Mouse (Mus musculus): Measurements from ENCODE around the gene Bmp2k. TPM values are rescaled to one million over a fixed set of nuclear protein-coding genes. Genes with fewer than 3 reads are reported as not detected.

Bmp2k gene
- polyA plus RNA-seq, 1 experiment from 2014 or later = 15.0 TPM

- WGBS = 91% methylated on average over 11 of the region's 11 CpGs
- no peak overlapping the region for H3K27ac ChIP-seq
- no peak for ATAC-seq (ENCODE audit: insufficient read depth, low FRiP score, low read depth)
These were observed 78.1 kb downstream of the Bmp2k start for GRCm38 (mm10) chr5:97075476-97076151.

GRCm38 (mm10) chr5:97076167-97076566 is 78.7 kb downstream of the Bmp2k start:
- H3K27me3 ChIP-seq (replicated peaks) = no peaks in the 10 kb centered on the region
- WGBS = 81% methylated on average over 5 of the region's 5 CpGs
- ATAC-seq (ENCODE audit: insufficient read depth, low FRiP score, low read depth) = no peak
- no peaks in the 10 kb centered on the region for H3K36me3 ChIP-seq
- H3K9me3 ChIP-seq = no peaks in the 10 kb centered on the region
- no peak overlapping the region for H3K9ac ChIP-seq
- H3K4me2 ChIP-seq = no peak overlapping the region
- H3K4me3 ChIP-seq (replicated peaks) = no peak overlapping the region
- H3K27ac ChIP-seq = no peak overlapping the region
- H3K4me1 ChIP-seq = no peaks in the 10 kb centered on the region

More at GRCm38 (mm10) chr5:97075476-97076151, 78.1 kb downstream of the Bmp2k start:
- Histone ChIP-seq H3K4me1 (no peaks in the 10 kb centered on the region), H3K4me3 (replicated peaks) (no peak overlapping the region), H3K36me3 (0 out of 2 replicates have a peak, but pooled peaks cover 3% of the 10 kb centered on the region), H3K4me2 (no peak overlapping the region), H3K27me3 (replicated peaks) (no peaks in the 10 kb centered on the region), H3K9ac (no peak overlapping the region), H3K9me3 (no peaks in the 10 kb centered on the region)

GRCm38 (mm10) chr5:97077676-97078075 is 80.2 kb downstream of the Bmp2k start:
- Histone ChIP-seq H3K27ac (no peak overlapping the region), H3K9ac (no peak overlapping the region), H3K4me1 (no peaks in the 10 kb centered on the region), H3K27me3 (replicated peaks) (no peaks in the 10 kb centered on the region), H3K9me3 (no peaks in the 10 kb centered on the region), H3K4me3 (replicated peaks) (no peak overlapping the region), H3K4me2 (no peak overlapping the region), H3K36me3 (no peaks in the 10 kb centered on the region)
- WGBS = 58% methylated on average over 7 of the region's 7 CpGs
- ATAC-seq (ENCODE audit: insufficient read depth, low FRiP score, low read depth) = no peak

- WGBS = 72% methylated on average over 5 of the region's 5 CpGs
- H3K4me3 ChIP-seq (replicated peaks) = no peak overlapping the region
- H3K9ac ChIP-seq = no peak overlapping the region
- no peaks in the 10 kb centered on the region for H3K27me3 ChIP-seq (replicated peaks)
- H3K27ac ChIP-seq = no peak overlapping the region
- H3K4me1 ChIP-seq = no peaks in the 10 kb centered on the region
- ATAC-seq (ENCODE audit: insufficient read depth, low FRiP score, low read depth) = no peak
- H3K9me3 ChIP-seq = no peaks in the 10 kb centered on the region
- H3K4me2 ChIP-seq = no peak overlapping the region
- no peaks in the 10 kb centered on the region for H3K36me3 ChIP-seq
These were observed 81.2 kb downstream of the Bmp2k start for GRCm38 (mm10) chr5:97078641-97079040.

- H3K4me1 ChIP-seq = no peaks in the 10 kb centered on the region
- no peak overlapping the region for H3K9ac ChIP-seq
- 63% methylated on average over 3 of the region's 3 CpGs for WGBS
- no peak overlapping the region for H3K4me3 ChIP-seq (replicated peaks)
- H3K4me2 ChIP-seq = no peak overlapping the region
- H3K9me3 ChIP-seq = no peaks in the 10 kb centered on the region
- H3K36me3 ChIP-seq = no peaks in the 10 kb centered on the region
- no peak overlapping the region for H3K27ac ChIP-seq
- no peaks in the 10 kb centered on the region for H3K27me3 ChIP-seq (replicated peaks)
- no peak for ATAC-seq (ENCODE audit: insufficient read depth, low FRiP score, low read depth)
These were observed 84.0 kb downstream of the Bmp2k start for GRCm38 (mm10) chr5:97081481-97081880.

- Histone ChIP-seq H3K36me3 (peaks cover 12% of the 10 kb centered on the region; the same call in 1 of the 2 replicates), H3K4me3 (replicated peaks) (no peak overlapping the region), H3K27ac (no peak overlapping the region), H3K4me1 (no peaks in the 10 kb centered on the region), H3K9ac (no peak overlapping the region), H3K4me2 (no peak overlapping the region), H3K27me3 (replicated peaks) (no peaks in the 10 kb centered on the region), H3K9me3 (no peaks in the 10 kb centered on the region)
- WGBS = 77% methylated on average over 6 of the region's 6 CpGs
- no peak for ATAC-seq (ENCODE audit: insufficient read depth, low FRiP score, low read depth)
These were observed 86.2 kb downstream of the Bmp2k start for GRCm38 (mm10) chr5:97083701-97084100.

- no peak overlapping the region for H3K9ac ChIP-seq
- H3K4me1 ChIP-seq = no peaks in the 10 kb centered on the region
- WGBS = 91% methylated on average over 4 of the region's 4 CpGs
- H3K9me3 ChIP-seq = no peaks in the 10 kb centered on the region
- H3K27me3 ChIP-seq (replicated peaks) = no peaks in the 10 kb centered on the region
- no peak overlapping the region for H3K4me3 ChIP-seq (replicated peaks)
- no peak overlapping the region for H3K27ac ChIP-seq
- no peak for ATAC-seq (ENCODE audit: insufficient read depth, low FRiP score, low read depth)
- peaks cover 12% of the 10 kb centered on the region; the same call in 1 of the 2 replicates for H3K36me3 ChIP-seq
- H3K4me2 ChIP-seq = no peak overlapping the region
These were observed 87.1 kb downstream of the Bmp2k start for GRCm38 (mm10) chr5:97084541-97084940.

DNA sequence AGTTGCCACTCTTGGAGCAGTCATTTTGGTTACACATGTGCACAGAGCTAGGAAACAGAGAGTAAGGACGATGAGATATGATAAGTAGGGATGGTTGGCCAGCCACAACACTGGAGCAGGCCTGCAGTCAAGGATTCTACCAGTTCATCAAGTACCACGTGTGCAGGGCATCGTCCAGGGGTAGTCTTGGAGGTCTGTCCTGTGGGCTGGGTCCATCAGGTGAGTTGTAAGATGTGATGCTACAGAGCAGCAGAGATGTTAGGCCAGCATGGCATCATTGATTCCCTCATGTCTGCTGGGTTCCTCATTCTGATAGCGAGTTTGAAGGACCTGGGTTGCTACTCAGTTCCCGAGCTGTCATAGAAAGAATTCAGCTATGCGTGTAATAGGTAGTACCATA is 87.6 kb downstream of the Bmp2k start:
- no peaks in the 10 kb centered on the region for H3K9me3 ChIP-seq
- no peak overlapping the region for H3K9ac ChIP-seq
- WGBS = 93% methylated on average over 6 of the region's 6 CpGs
- no peaks in the 10 kb centered on the region for H3K4me1 ChIP-seq
- H3K4me3 ChIP-seq (replicated peaks) = no peak overlapping the region
- no peaks in the 10 kb centered on the region for H3K27me3 ChIP-seq (replicated peaks)
- H3K27ac ChIP-seq = no peak overlapping the region
- ATAC-seq (ENCODE audit: insufficient read depth, low FRiP score, low read depth) = no peak
- no peak overlapping the region for H3K4me2 ChIP-seq
- H3K36me3 ChIP-seq = peaks cover 12% of the 10 kb centered on the region; the same call in 1 of the 2 replicates

DNA sequence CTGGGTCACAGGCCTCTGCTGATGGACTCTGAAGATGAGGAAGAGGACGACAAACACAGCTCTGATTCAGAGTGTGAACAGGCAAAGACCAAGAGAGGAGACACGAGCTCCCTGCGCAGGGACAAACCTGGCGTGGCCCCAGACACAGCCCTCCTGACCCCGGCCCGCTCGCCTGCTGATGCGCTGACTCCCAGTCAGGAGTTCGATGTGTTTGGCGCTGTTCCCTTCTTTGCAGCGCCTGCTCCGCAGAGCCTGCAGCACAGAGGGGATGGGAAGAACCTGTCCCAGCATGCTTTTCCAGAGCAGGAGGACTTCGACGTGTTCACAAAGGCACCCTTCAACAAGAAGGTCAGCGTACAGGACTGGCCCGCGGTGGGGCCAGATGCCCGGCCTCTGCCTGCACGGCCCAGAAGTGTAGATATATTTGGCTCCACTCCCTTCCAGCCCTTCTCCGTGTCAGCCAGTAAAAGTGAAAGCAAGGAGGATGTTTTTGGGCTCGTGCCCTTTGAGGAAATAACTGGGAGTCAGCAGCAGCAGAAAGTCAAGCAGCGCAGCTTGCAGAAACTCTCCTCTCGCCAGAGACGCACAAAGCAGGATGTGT is 89.6 kb downstream of the Bmp2k start:
- Histone ChIP-seq H3K36me3 (peaks cover 12% of the 10 kb centered on the region; the same call in 1 of the 2 replicates), H3K9me3 (no peaks in the 10 kb centered on the region), H3K9ac (no peak overlapping the region), H3K27me3 (replicated peaks) (no peaks in the 10 kb centered on the region), H3K4me1 (no peaks in the 10 kb centered on the region), H3K4me3 (replicated peaks) (no peak overlapping the region), H3K27ac (no peak overlapping the region), H3K4me2 (no peak overlapping the region)
- WGBS = 85% methylated on average over 24 of the region's 24 CpGs
- no peak for ATAC-seq (ENCODE audit: insufficient read depth, low FRiP score, low read depth)

DNA sequence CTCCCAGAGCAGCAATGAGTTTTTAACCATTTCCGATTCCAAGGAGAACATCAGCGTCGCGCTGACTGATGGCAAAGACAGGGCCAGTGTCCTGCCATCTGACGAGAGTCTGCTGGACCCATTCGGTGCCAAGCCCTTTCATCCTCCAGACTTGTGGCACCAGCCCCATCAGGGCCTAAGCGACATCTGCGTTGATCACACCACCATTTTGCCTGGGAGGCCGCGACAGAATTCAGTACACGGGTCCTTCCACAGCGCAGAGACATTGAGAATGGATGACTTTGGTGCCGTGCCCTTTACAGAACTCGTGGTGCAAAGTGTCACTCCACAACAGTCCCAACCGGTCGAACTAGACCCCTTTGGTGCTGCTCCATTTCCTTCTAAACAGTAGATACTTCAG is 90.3 kb downstream of the Bmp2k start:
- H3K4me2 ChIP-seq = no peak overlapping the region
- no peak for ATAC-seq (ENCODE audit: insufficient read depth, low FRiP score, low read depth)
- H3K4me1 ChIP-seq = no peaks in the 10 kb centered on the region
- no peak overlapping the region for H3K4me3 ChIP-seq (replicated peaks)
- WGBS = 91% methylated on average over 16 of the region's 16 CpGs
- no peak overlapping the region for H3K9ac ChIP-seq
- no peak overlapping the region for H3K27ac ChIP-seq
- peaks cover 12% of the 10 kb centered on the region; the same call in 1 of the 2 replicates for H3K36me3 ChIP-seq
- no peaks in the 10 kb centered on the region for H3K9me3 ChIP-seq
- H3K27me3 ChIP-seq (replicated peaks) = no peaks in the 10 kb centered on the region

DNA sequence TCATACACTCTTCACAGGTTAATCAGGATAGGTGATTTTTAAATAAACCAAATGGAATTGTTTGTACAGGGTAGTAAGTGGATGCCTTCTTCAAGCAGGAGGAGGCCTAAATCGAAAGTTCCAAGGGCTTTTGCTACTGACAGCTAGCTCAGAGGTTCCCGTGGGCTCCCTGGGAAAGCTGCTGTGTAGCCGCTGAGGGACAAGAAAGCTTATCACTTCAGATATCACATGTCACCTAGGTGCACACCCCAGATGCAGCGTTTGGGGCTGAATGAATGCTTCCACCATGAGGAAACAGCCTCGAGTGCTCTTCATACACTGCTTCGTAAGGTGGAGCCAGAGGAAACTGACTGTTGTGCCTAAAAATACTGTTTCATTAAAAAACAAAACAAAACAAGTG is 90.7 kb downstream of the Bmp2k start:
- Histone ChIP-seq H3K27me3 (replicated peaks) (no peaks in the 10 kb centered on the region), H3K9ac (no peak overlapping the region), H3K4me2 (no peak overlapping the region), H3K9me3 (no peaks in the 10 kb centered on the region), H3K4me3 (replicated peaks) (no peak overlapping the region), H3K27ac (no peak overlapping the region), H3K36me3 (peaks cover 12% of the 10 kb centered on the region; the same call in 1 of the 2 replicates), H3K4me1 (no peaks in the 10 kb centered on the region)
- no peak for ATAC-seq (ENCODE audit: insufficient read depth, low FRiP score, low read depth)
- WGBS = 76% methylated on average over 6 of the region's 6 CpGs

DNA sequence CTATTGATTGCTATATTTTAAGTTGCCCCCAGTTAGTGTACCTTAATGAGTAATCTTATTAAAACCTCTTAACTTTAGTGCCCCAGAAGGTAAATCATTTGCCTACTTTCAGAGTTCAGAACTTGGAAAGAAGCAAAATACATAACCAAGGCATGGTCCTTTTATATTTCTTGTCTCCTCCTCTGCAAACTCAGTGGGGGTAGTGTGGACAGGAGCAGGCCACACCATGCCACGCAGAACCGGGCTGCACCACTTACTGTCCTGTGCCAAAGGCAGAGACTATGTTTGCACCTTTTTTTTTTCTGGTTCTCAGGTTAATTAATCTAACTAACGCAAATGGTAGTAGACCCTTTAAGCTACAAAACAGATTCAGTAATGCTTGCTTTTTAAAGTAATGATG is 91.9 kb downstream of the Bmp2k start:
- H3K4me3 ChIP-seq (replicated peaks) = no peak overlapping the region
- H3K36me3 ChIP-seq = peaks cover 12% of the 10 kb centered on the region; the same call in 1 of the 2 replicates
- H3K27me3 ChIP-seq (replicated peaks) = no peaks in the 10 kb centered on the region
- ATAC-seq (ENCODE audit: insufficient read depth, low FRiP score, low read depth) = no peak
- no peaks in the 10 kb centered on the region for H3K9me3 ChIP-seq
- H3K4me1 ChIP-seq = no peaks in the 10 kb centered on the region
- H3K9ac ChIP-seq = no peak overlapping the region
- H3K27ac ChIP-seq = no peak overlapping the region
- no peak overlapping the region for H3K4me2 ChIP-seq
- WGBS = 84% methylated on average over 3 of the region's 3 CpGs

All from stomach, embryonic 15.5 days (tissue).